Mouse (Mus musculus): ENCODE results near the gene Prkar2b. TPM values are rescaled to one million over a fixed set of nuclear protein-coding genes. Genes with fewer than 3 reads are reported as not detected.

The Prkar2b gene
- polyA plus RNA-seq (2015; fragmentation: Nextera tagmentation; extraction: Ambion mirVana) = 103 and 105 TPM in 2 replicates

- Histone ChIP-seq H3K4me3 (replicated peaks) (peak within 1 kb of the TSS; percentile 93), H3K27ac (peak within 1 kb of the TSS; percentile 99), H3K4me1 (replicated peaks) (peaks cover 44% of the 10 kb centered on the region), H3K4me2 (replicated peaks) (peak within 1 kb of the TSS; percentile 66), H3K36me3 (no peaks in the 10 kb centered on the region), H3K27me3 (no peaks in the 10 kb centered on the region), H3K9ac (replicated peaks) (peak within 1 kb of the TSS; percentile 96), H3K9me3 (no peaks in the 10 kb centered on the region)
- peak; percentile 97 for ATAC-seq
- under 1% methylated on average over 56 of the region's 64 CpGs for WGBS
Measured at GRCm38 (mm10) chr12:32061090-32061930, at the start of gene Prkar2b. Gene Prkar2b (minus strand): TSS chr12:32061296.

GRCm38 (mm10) chr12:32109201-32109600 is 48.1 kb upstream of the Prkar2b start:
- H3K4me2 ChIP-seq (replicated peaks) = no peak overlapping the region
- H3K36me3 ChIP-seq = no peaks in the 10 kb centered on the region
- no peaks in the 10 kb centered on the region for H3K4me1 ChIP-seq (replicated peaks)
- ATAC-seq = no peak
- 86% methylated on average over 8 of the region's 8 CpGs for WGBS
- no peak overlapping the region for H3K4me3 ChIP-seq (replicated peaks)
- no peaks in the 10 kb centered on the region for H3K27me3 ChIP-seq
- no peaks in the 10 kb centered on the region for H3K9me3 ChIP-seq
- H3K27ac ChIP-seq = no peak overlapping the region
- H3K9ac ChIP-seq (replicated peaks) = no peak overlapping the region

- ATAC-seq = no peak
- WGBS = 87% methylated on average over 4 of the region's 4 CpGs
Measured at GRCm38 (mm10) chr12:32104955-32105521, 43.9 kb upstream of the Prkar2b start.

GRCm38 (mm10) chr12:32104451-32104862 is 43.4 kb upstream of the Prkar2b start:
- Histone ChIP-seq H3K4me1 (replicated peaks) (no peaks in the 10 kb centered on the region), H3K9ac (replicated peaks) (no peak overlapping the region), H3K27ac (no peak overlapping the region), H3K27me3 (no peaks in the 10 kb centered on the region), H3K36me3 (no peaks in the 10 kb centered on the region), H3K4me2 (replicated peaks) (no peak overlapping the region), H3K9me3 (no peaks in the 10 kb centered on the region), H3K4me3 (replicated peaks) (no peak overlapping the region)
- WGBS = 93% methylated on average over 6 of the region's 6 CpGs
- no peak for ATAC-seq

More at GRCm38 (mm10) chr12:32104955-32105521, 43.9 kb upstream of the Prkar2b start:
- Histone ChIP-seq H3K9ac (replicated peaks) (no peak overlapping the region), H3K9me3 (no peaks in the 10 kb centered on the region), H3K27ac (no peak overlapping the region), H3K4me2 (replicated peaks) (no peak overlapping the region), H3K4me3 (replicated peaks) (no peak overlapping the region), H3K4me1 (replicated peaks) (no peaks in the 10 kb centered on the region), H3K36me3 (no peaks in the 10 kb centered on the region), H3K27me3 (no peaks in the 10 kb centered on the region)

GRCm38 (mm10) chr12:32101306-32101705 is 40.2 kb upstream of the Prkar2b start:
- no peaks in the 10 kb centered on the region for H3K4me1 ChIP-seq (replicated peaks)
- ATAC-seq = no peak
- 97% methylated on average over 4 of the region's 4 CpGs for WGBS
- H3K4me3 ChIP-seq (replicated peaks) = no peak overlapping the region
- no peak overlapping the region for H3K27ac ChIP-seq
- H3K27me3 ChIP-seq = no peaks in the 10 kb centered on the region
- no peaks in the 10 kb centered on the region for H3K9me3 ChIP-seq
- no peaks in the 10 kb centered on the region for H3K36me3 ChIP-seq
- H3K4me2 ChIP-seq (replicated peaks) = no peak overlapping the region
- H3K9ac ChIP-seq (replicated peaks) = no peak overlapping the region

- H3K4me3 ChIP-seq (replicated peaks) = no peak overlapping the region
- H3K4me1 ChIP-seq (replicated peaks) = no peaks in the 10 kb centered on the region
- no peak overlapping the region for H3K27ac ChIP-seq
- H3K9ac ChIP-seq (replicated peaks) = no peak overlapping the region
- no peak for ATAC-seq
- H3K4me2 ChIP-seq (replicated peaks) = no peak overlapping the region
- H3K36me3 ChIP-seq = no peaks in the 10 kb centered on the region
- H3K27me3 ChIP-seq = no peaks in the 10 kb centered on the region
- H3K9me3 ChIP-seq = no peaks in the 10 kb centered on the region
- 88% methylated on average over 4 of the region's 4 CpGs for WGBS
Measured at GRCm38 (mm10) chr12:32099686-32100206, 38.6 kb upstream of the Prkar2b start.

GRCm38 (mm10) chr12:32098596-32098995 is 37.5 kb upstream of the Prkar2b start:
- H3K9ac ChIP-seq (replicated peaks) = no peak overlapping the region
- no peak overlapping the region for H3K27ac ChIP-seq
- H3K4me2 ChIP-seq (replicated peaks) = no peak overlapping the region
- H3K4me1 ChIP-seq (replicated peaks) = no peaks in the 10 kb centered on the region
- no peaks in the 10 kb centered on the region for H3K27me3 ChIP-seq
- no peak for ATAC-seq
- no peaks in the 10 kb centered on the region for H3K9me3 ChIP-seq
- no peaks in the 10 kb centered on the region for H3K36me3 ChIP-seq
- WGBS = 74% methylated on average over 4 of the region's 4 CpGs
- no peak overlapping the region for H3K4me3 ChIP-seq (replicated peaks)

GRCm38 (mm10) chr12:32097107-32097506 is 36.0 kb upstream of the Prkar2b start:
- Histone ChIP-seq H3K4me1 (replicated peaks) (no peaks in the 10 kb centered on the region), H3K27me3 (no peaks in the 10 kb centered on the region), H3K4me3 (replicated peaks) (no peak overlapping the region), H3K9me3 (no peaks in the 10 kb centered on the region; the same call in 1 of the 2 replicates), H3K27ac (no peak overlapping the region), H3K9ac (replicated peaks) (no peak overlapping the region), H3K36me3 (no peaks in the 10 kb centered on the region), H3K4me2 (replicated peaks) (no peak overlapping the region)
- whole genome bisulfite sequencing = 82% methylated on average over 1 of the region's 1 CpGs
- ATAC-seq = no peak

GRCm38 (mm10) chr12:32095164-32095563 is 34.1 kb upstream of the Prkar2b start:
- Histone ChIP-seq H3K27ac (no peak overlapping the region), H3K4me1 (replicated peaks) (no peaks in the 10 kb centered on the region), H3K9ac (replicated peaks) (no peak overlapping the region), H3K27me3 (no peaks in the 10 kb centered on the region), H3K4me2 (replicated peaks) (no peak overlapping the region), H3K9me3 (peaks cover 10% of the 10 kb centered on the region), H3K4me3 (replicated peaks) (no peak overlapping the region), H3K36me3 (no peaks in the 10 kb centered on the region)
- no peak for ATAC-seq
- 89% methylated on average over 1 of the region's 1 CpGs for WGBS

- Histone ChIP-seq H3K27me3 (no peaks in the 10 kb centered on the region), H3K27ac (no peak overlapping the region), H3K4me1 (replicated peaks) (no peaks in the 10 kb centered on the region), H3K4me3 (replicated peaks) (no peak overlapping the region), H3K9ac (replicated peaks) (no peak overlapping the region), H3K4me2 (replicated peaks) (no peak overlapping the region), H3K36me3 (no peaks in the 10 kb centered on the region), H3K9me3 (peaks cover 10% of the 10 kb centered on the region)
- no peak for ATAC-seq
- 88% methylated on average over 4 of the region's 4 CpGs for WGBS
Measured at GRCm38 (mm10) chr12:32092452-32092851, 31.4 kb upstream of the Prkar2b start.

- ATAC-seq = no peak
- Histone ChIP-seq H3K27me3 (no peaks in the 10 kb centered on the region), H3K4me2 (replicated peaks) (no peak overlapping the region), H3K36me3 (no peaks in the 10 kb centered on the region), H3K9ac (replicated peaks) (no peak overlapping the region), H3K4me3 (replicated peaks) (no peak overlapping the region), H3K9me3 (peaks cover 10% of the 10 kb centered on the region), H3K27ac (no peak overlapping the region), H3K4me1 (replicated peaks) (no peaks in the 10 kb centered on the region)
- WGBS = 84% methylated on average over 3 of the region's 3 CpGs
Measured at GRCm38 (mm10) chr12:32088566-32088965, 27.5 kb upstream of the Prkar2b start.

- Histone ChIP-seq H3K9me3 (peaks cover 10% of the 10 kb centered on the region), H3K4me3 (replicated peaks) (no peak overlapping the region), H3K4me2 (replicated peaks) (no peak overlapping the region), H3K27me3 (no peaks in the 10 kb centered on the region), H3K9ac (replicated peaks) (no peak overlapping the region), H3K27ac (no peak overlapping the region), H3K36me3 (no peaks in the 10 kb centered on the region), H3K4me1 (replicated peaks) (no peaks in the 10 kb centered on the region)
- 82% methylated on average over 8 of the region's 8 CpGs for WGBS
- ATAC-seq = no peak
Measured at GRCm38 (mm10) chr12:32087339-32087738, 26.2 kb upstream of the Prkar2b start.
